Mouse (Mus musculus) liver, adult 2 months (tissue): ENCODE data around the gene Cpsf7.

Source experiments
- CTCF ChIP-seq: fragments of 200-500 bp; IDR thresholded peaks from 2 replicates; pipeline ENCODE4 v1.5.1; 2011; ENCODE audit warnings: low read depth, low read length, control low read depth
- POLR2A ChIP-seq: fragments of 200-500 bp; IDR thresholded peaks from 2 replicates; pipeline ENCODE4 v1.6.1; 2011; ENCODE audit warnings: low read length, control low read depth; ENCODE audit not compliant: insufficient read depth; ENCODE audit errors: extremely low read depth

- TF ChIP-seq POLR2A (peak; percentile 52; the same call in 1 of the 2 replicates), CTCF (no peak)
Measured at GRCm38 (mm10) chr19:10555624-10556510, 30.8 kb downstream of the Cpsf7 start, which contains the start of gene Tmem216.
